Mouse (Mus musculus): ENCODE data around the gene Hdhd5.

Hdhd5 gene

GRCm38 (mm10) chr6:120483211-120483626, 47.9 kb downstream of the Hdhd5 start:
- peak; percentile 90 for DNase-seq (ENCODE audit: low read depth, low spot score)

GRCm38 (mm10) chr6:120482756-120483155, 48.4 kb downstream of the Hdhd5 start:
- no peak for DNase-seq (ENCODE audit: low read depth, low spot score)

GRCm38 (mm10) chr6:120482021-120482420, 49.1 kb downstream of the Hdhd5 start:
- DNase-seq (ENCODE audit: low read depth, low spot score) = no peak

GRCm38 (mm10) chr6:120481538-120481937, 49.6 kb downstream of the Hdhd5 start:
- DNase-seq (ENCODE audit: low read depth, low spot score) = no peak

GRCm38 (mm10) chr6:120480361-120480760, 50.8 kb downstream of the Hdhd5 start:
- peak; percentile 90 for DNase-seq (ENCODE audit: low read depth, low spot score)

- peak; percentile 49 for DNase-seq (ENCODE audit: low read depth, low spot score)
Observed at GRCm38 (mm10) chr6:120479302-120479701, 51.8 kb downstream of the Hdhd5 start.

GRCm38 (mm10) chr6:120475288-120475687, 55.8 kb downstream of the Hdhd5 start:
- DNase-seq (ENCODE audit: low read depth, low spot score) = no peak

GRCm38 (mm10) chr6:120473427-120473826, 57.7 kb downstream of the Hdhd5 start:
- DNase-seq (ENCODE audit: low read depth, low spot score) = peak; percentile 67

- no peak for DNase-seq (ENCODE audit: low read depth, low spot score)
Observed at GRCm38 (mm10) chr6:120472455-120473140, 58.5 kb downstream of the Hdhd5 start.

- peak; percentile 72 for DNase-seq (ENCODE audit: low read depth, low spot score)
Observed at GRCm38 (mm10) chr6:120471991-120472441, 59.1 kb downstream of the Hdhd5 start.

- no peak for DNase-seq (ENCODE audit: low read depth, low spot score)
Observed at GRCm38 (mm10) chr6:120470666-120471065, 60.5 kb downstream of the Hdhd5 start.

- no peak for DNase-seq (ENCODE audit: low read depth, low spot score)
Observed at GRCm38 (mm10) chr6:120469770-120470169, 61.3 kb downstream of the Hdhd5 start.

GRCm38 (mm10) chr6:120469268-120469667, 61.9 kb downstream of the Hdhd5 start:
- DNase-seq (ENCODE audit: low read depth, low spot score) = no peak

GRCm38 (mm10) chr6:120468259-120468658, 62.9 kb downstream of the Hdhd5 start:
- no peak for DNase-seq (ENCODE audit: low read depth, low spot score)

- DNase-seq (ENCODE audit: low read depth, low spot score) = peak; percentile 59
Observed at GRCm38 (mm10) chr6:120466609-120467329, 64.3 kb downstream of the Hdhd5 start.

- no peak for DNase-seq (ENCODE audit: low read depth, low spot score)
Observed at GRCm38 (mm10) chr6:120465393-120465792, 65.7 kb downstream of the Hdhd5 start.

GRCm38 (mm10) chr6:120464406-120464939, 66.6 kb downstream of the Hdhd5 start:
- DNase-seq (ENCODE audit: low read depth, low spot score) = no peak

- DNase-seq (ENCODE audit: low read depth, low spot score) = no peak
Observed at GRCm38 (mm10) chr6:120463884-120464283, 67.2 kb downstream of the Hdhd5 start.

GRCm38 (mm10) chr6:120463086-120463871, 67.8 kb downstream of the Hdhd5 start, which contains the start of gene Il17ra:
Il17ra (plus strand) TSS chr6:120463247.
- peak; percentile 67 for DNase-seq (ENCODE audit: low read depth, low spot score)

- DNase-seq (ENCODE audit: low read depth, low spot score) = no peak
Observed at GRCm38 (mm10) chr6:120462251-120462650, 68.9 kb downstream of the Hdhd5 start.

GRCm38 (mm10) chr6:120461217-120461616, 69.9 kb downstream of the Hdhd5 start:
- no peak for DNase-seq (ENCODE audit: low read depth, low spot score)
